8 mouse cellular contexts compared by ENCODE assay signal in genomic region chr8:45816765-45817426, GRCm38 (mm10).
DNase-seq lines count a peak whose midpoint lies in the region; ATAC-seq lines count a peak whose summit lies in the region.

No protein-coding gene starts in this region.

- no peak overlapping the region for H3K4me3 ChIP-seq in forebrain, embryonic 13.5 days

- peaks cover 48% of the 10 kb centered on the region for H3K36me3 ChIP-seq in forebrain, embryonic 13.5 days (ENCODE audit: poor library complexity, severe bottlenecking)

- peaks cover 5% of the 10 kb centered on the region; the same call in 1 of the 2 replicates for H3K4me1 ChIP-seq in forebrain, embryonic 13.5 days

- H3K27me3 ChIP-seq in forebrain, embryonic 13.5 days, result no peaks in the 10 kb centered on the region

- intact Hi-C loops in heart, postnatal 25 days (cut with DNase I), result loop anchor here (1.0 to 2.0 kb wide), 2 partner anchors 68 to 117 kb away; partner anchors contain the start of genes Ccdc110 and Pdlim3

- DNase-seq in heart, adult 8-10 months (ENCODE audit: low spot score), result peak; percentile 57
- no peak for DNase-seq in heart, postnatal 25 days (ENCODE audit: low spot score)
- DNase-seq in CD4-positive, CD25-positive, alpha-beta regulatory T cell, adult 2 months (ENCODE audit: low read depth, low spot score), result peak; percentile 49
- DNase-seq in c-Kit-negative CD71-positive TER-119-positive erythroid progenitor cells, embryonic 14.5 days (ENCODE audit: low read depth, low spot score), result peak; percentile 9
- DNase-seq in kidney, postnatal 4 days, result peak; percentile 69 to 75
- peak; percentile 13 to 64 for DNase-seq in spleen, postnatal 10 days (ENCODE audit: low spot score in 2 of 2)

- H3K9me3 ChIP-seq in forebrain, embryonic 13.5 days (replicated peaks), result no peaks in the 10 kb centered on the region

- peak; percentile 74 for ATAC-seq in forebrain, embryonic 13.5 days
- peak; percentile 45; the same call in 1 of the 2 replicates for ATAC-seq in megakaryocyte, adult 5-6 weeks (ENCODE audit: poor library complexity, severe bottlenecking)

- 20% methylated on average over 7 of the region's 7 CpGs for WGBS in forebrain, embryonic 13.5 days

- H3K9ac ChIP-seq in forebrain, embryonic 13.5 days, result no peak overlapping the region

- no peak overlapping the region for H3K27ac ChIP-seq in forebrain, embryonic 13.5 days

- no peak overlapping the region for H3K4me2 ChIP-seq in forebrain, embryonic 13.5 days
